Mouse (Mus musculus): ENCODE measurements at regions not wholly inside any gene's neighbourhood (a gene's known extent, or its start where the extent isn't known, plus 50 kb on each side); places are given as distances from the start of the nearest gene placed in this dataset.
A peak's percentile ranks its signal among the peaks of the same experiment; 100 is the strongest.
"Not testable (repeated sequence)": the region's sequence is repeated elsewhere in the genome, so short reads cannot be mapped to it uniquely, and the experiment has no call there.

DNA sequence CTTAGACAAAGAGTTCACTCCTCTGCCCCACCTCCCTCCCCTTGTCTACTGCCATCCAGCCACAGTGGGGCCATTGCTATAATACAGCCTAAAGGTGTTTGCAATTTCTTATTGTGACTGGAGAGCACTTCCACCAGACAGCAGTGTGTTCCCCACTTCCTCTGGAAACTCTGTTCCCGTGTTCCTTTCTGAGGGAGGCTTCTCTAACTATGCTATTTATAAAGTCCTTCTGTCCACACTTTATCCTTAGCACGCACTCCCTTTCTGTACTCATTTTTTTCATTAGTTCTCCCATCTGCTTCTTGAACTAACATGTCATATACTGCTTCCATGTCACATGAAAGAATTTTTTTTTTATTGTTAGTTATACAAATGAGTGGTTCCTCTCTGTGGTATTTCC, 52.0 kb upstream of the 4930432M17Rik start:
- DNase-seq = no peak

GRCm38 (mm10) chr3:121618161-121618560, 52.4 kb upstream of the 4930432M17Rik start:
- no peak for DNase-seq

GRCm38 (mm10) chr3:121617351-121617750, 53.2 kb upstream of the 4930432M17Rik start:
- DNase-seq = no peak

DNA sequence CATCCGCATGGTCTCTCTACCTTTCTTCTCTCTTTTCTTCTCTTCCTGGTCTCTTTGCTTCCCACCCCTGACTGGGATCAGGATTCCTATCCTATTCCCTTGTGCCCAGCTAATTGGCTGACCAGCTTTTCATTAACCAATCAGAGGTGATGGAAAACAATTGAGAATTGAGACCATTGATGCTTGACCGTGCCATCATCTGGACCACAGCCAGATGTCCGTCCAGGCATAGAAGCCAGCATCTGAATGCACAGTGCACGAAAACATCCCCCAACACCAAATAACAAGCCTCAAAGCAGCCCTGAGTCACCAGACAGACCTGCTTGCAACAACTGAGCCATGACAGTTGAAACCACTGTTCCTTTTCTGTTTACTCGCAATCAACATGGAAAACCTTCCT, 54.5 kb upstream of the 4930432M17Rik start:
- no peak for DNase-seq

DNA sequence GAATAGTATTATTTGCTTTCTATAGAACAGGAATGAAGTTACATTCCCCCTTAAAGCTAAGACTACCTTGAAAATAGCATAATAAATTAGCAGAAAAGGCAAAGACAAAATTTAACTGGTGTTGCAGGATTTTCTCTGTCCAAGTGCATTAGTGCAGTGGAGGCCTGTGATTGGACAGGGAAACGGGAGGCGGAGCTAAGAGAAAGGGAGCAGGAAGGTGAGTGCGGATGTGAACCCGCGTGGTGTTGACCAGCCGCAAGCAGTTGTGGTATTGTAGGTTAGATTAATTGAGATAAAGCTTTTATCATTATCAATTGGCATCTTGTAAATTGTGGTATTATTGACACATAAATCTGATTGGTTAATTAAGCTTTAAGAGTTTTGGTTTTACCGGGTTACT, 55.8 kb upstream of the 4930432M17Rik start:
- no peak for DNase-seq

DNA sequence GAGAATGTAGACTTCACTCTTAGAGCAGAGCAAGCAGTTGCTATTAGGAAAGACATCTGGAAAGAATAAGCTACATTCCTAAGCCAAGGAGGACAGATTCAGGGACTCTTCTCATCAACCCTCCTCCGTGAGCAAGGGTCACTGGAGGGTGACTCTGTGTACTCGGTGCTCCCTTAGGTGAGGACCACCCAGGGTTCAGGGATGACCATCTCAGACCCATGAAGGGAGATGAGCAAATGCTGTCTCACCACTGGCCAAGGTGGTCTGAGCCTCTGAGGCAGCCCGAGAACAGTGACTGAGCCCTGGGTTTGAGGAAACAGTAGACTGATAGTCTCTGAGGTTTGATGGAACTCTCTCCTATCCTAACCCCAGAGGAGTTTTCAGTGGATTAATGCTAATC, 57.3 kb upstream of the 4930432M17Rik start:
- DNase-seq = no peak

DNA sequence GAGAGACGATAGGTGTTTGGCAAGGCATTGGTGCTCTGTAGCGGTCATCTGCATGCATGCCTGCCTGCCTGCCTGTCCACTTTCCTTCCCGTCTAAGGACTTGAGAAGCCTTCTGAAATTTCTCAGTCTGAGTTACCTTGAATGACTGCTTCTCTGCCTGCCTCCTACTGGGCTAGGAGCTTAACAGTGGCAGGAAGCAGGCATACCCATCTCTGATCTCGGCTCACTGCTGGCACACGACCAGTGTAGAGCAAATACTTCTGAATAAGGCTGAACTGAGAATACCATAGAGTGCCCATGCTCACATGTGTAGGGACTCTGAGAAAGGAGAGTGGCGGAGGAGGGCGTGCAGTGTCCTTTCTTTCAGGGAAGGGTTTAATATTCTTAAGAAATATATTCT, 60.7 kb upstream of the 4930432M17Rik start:
- no peak for DNase-seq

GRCm38 (mm10) chr3:121609090-121609489, 61.5 kb upstream of the 4930432M17Rik start:
- DNase-seq = no peak

DNA sequence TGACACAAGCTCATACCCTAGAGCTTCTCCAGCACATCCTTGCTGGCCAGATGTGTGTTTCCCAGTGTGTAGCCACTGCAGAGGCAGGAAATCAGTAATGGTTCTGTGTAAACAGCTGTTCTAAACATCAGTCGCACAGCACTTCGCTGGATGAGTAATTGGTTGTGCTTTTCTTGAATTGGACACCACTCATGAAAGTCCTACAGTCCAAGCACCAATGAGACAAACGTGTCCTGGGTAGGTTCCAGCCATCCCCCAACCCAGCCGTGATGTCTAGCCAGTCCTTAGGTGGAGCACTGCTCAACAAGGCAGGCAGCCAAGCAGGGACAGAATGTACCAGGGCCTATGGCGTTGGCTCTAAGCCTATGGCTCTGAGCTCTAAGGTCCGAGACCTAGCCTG, 65.8 kb upstream of the 4930432M17Rik start:
- no peak for DNase-seq

GRCm38 (mm10) chr3:121604081-121604480, 66.5 kb upstream of the 4930432M17Rik start:
- peak; percentile 23 to 29 for DNase-seq

GRCm38 (mm10) chr3:121602826-121603370, 67.7 kb upstream of the 4930432M17Rik start:
- no peak for DNase-seq

DNA sequence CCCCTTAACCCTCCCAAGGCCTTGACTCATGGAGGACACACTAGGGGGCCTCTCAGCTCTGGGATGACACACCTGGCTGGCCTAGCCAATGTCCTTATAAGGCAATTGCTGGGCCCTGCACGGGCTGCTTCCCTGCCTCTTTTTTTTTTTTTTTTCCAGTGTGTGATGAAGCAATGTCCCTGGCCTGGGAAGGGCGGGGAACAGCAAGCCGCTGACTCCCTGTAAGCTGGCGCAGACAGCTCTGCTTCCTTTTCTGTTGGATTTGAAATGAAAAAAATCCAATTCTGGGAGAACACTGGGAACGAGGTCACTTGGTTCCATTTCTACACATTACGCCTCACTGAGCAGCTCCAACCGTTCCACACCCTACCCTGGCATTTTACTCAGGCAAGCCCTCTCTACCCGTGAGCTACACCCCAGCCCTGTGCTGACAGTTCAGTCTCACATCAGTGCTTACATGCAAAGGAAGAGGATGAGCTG, 68.4 kb upstream of the 4930432M17Rik start:
- DNase-seq = no peak

- DNase-seq = no peak
These were observed 68.6 kb upstream of the Slc44a3 start for GRCm38 (mm10) chr3:121600841-121601240.

DNA sequence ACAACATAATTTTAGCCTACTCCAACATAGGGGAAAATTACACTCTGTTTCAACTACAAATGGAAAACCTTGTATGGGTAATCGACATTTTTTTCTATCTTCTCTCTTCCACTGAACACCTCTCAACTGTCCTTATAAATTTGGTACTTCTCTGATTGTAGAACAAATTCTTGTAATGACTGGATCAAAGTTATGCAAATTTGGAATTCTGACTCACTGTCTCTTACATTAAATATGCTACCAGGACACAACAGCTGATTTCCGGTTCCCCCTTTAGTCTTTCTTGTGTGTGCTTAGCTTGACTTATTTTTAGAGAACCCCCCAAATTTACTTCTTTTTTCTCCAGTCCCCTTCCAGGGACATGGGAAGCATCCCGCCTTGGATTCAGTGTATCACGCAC, 68.2 kb upstream of the Slc44a3 start:
- DNase-seq = no peak

DNA sequence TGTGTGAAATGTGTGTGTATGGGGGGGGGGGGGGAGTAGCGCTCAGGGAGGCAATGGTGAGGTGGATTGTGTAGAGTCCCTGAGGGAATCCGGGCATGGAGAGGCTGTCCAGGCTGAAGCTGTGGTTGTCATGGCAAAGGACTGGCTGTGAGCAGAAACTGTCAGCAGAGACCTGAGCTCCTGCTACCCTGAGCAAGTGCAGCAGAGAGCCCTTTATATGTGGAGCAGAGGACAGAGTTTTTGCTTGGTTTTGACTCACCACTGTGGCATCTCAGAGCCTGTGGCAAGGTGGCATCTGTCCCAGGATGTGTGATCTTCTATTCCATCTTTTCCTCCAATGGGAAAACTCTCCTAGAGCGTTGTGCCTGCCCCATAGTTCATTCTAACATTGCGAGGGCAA, 65.8 kb upstream of the Slc44a3 start:
- DNase-seq = no peak

- no peak for DNase-seq
These were observed 65.0 kb upstream of the Slc44a3 start for GRCm38 (mm10) chr3:121597203-121597602.

DNA sequence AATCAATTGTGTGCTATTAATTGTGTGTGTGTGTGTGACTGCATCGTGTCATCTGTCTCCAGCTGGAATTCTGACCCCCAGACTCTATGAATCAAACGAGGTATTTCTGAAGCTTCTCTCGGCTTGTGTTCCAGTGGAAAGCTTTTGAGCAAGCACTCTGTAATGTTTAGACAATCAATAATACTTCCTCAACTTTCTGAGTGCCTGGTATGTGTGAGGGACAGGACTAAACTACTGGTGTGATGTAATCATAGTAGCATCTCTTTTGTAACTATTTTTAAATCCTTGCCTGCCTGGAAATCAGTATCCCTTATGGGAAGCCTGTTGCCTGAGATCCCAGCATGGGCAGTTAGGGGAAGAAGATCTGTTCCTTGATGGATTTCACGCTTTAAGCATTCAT, 62.4 kb upstream of the Slc44a3 start:
- no peak for DNase-seq

GRCm38 (mm10) chr3:121593598-121594117, 61.5 kb upstream of the Slc44a3 start:
- no peak for DNase-seq

DNA sequence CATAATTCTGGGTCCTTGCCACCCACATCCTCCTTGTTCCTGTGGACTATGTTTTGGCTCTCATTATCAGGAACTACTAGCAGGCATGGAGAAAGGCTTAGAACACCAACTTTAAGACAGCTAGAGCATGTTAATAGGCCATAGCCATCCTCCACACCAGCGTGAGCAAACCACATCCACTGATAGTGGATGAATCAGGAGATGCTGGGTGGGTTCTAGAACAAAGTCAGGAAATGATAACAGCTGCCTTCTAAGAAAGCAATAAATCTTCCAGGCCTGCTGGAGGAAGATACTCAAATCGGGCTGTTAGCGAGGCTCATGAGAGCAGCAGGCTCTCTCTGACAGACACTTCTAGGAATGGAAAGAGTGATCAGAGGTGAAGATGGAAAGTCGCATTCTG, 60.9 kb upstream of the Slc44a3 start:
- DNase-seq = no peak

GRCm38 (mm10) chr3:121589494-121589885, 57.3 kb upstream of the Slc44a3 start:
- no peak for DNase-seq

- DNase-seq = no peak
These were observed 56.7 kb upstream of the Slc44a3 start for GRCm38 (mm10) chr3:121588737-121589493.

- no peak for DNase-seq
These were observed 53.1 kb upstream of the Slc44a3 start for GRCm38 (mm10) chr3:121585306-121585705.

DNA sequence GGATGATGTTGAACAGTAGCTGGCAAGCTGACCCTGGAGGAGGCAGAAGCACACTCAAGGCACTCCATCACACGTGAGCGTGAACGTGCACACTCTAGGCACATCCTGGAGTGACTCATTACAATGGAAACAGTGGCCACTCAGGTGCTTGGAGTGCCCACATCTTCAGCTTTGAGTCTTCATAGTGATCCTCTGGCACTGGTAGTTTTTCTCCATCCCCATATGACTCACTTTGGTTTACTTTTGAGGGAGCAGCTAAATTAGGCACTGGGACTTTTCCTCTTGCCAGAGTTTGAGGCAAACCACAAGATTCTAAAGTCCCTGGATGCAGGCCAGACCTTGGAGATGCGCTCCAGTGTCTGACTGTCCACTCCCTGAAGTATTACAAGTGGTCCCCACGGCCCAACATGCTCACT, 52.5 kb upstream of the Slc44a3 start:
- no peak for DNase-seq

- DNase-seq = no peak
These were observed 52.1 kb upstream of the Slc44a3 start for GRCm38 (mm10) chr3:121584317-121584716.

DNA sequence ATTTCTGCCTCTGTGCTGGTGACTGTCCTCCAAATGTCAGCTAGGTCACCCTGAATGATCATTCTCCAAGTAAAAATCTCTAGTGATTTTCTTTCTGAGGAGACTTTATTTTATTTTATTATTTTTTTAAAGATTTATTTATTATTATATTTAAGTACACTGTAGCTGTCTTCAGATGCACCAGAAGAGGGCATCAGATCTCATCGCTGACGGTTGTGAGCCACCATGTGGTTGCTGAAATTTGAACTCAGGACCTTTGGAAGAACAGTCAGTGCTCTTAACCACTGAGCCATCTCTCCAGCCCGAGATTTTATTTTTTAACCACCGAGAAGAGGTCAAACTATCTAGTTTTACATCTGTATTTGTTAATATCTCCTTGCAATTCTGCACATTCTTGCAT, 50.5 kb upstream of the Slc44a3 start:
- DNase-seq = not testable (repeated sequence)
